Mouse (Mus musculus): ENCODE measurements around the gene Mndal.
"Not testable (repeated sequence)": the region's sequence is repeated elsewhere in the genome, so short reads cannot be mapped to it uniquely, and the experiment has no call there.

DNA sequence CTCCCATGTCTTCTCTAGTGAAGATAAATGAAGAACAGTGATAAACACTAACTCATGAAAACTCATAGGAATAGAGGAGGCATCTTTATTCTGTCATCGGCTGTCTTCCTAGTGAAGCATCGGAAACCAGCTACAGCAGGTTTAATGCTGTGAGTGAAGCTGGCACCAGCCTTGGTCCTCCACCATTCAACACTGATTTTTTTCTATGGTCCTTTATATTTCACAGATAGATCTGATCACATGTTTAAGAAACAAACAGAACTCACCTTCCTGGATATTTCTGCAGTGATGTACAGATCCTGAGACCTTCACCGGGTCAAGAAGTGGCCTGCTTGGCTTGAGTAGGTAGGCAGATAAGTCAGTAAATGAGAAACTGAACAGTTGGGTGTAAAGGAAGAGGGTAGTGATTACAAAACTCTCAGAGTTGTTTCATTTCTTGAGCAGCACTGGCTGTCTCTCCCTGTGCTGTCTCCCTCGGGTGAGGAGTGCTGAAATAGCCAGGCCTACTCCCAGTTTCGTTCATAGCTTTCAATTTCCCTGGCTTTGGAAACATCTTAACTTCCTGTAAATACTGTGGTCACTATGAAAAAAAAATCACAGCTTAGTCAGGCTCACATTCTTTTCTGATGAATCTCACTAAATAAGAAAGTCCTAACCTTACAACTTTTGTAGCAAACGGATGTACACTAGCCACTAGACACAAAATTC is 29.6 kb downstream of the Mndal start, which contains the start of gene Ifi211:
- TF ChIP-seq POLR2A (IDR thresholded peaks at IDR 0.05; ENCODE audit: insufficient read length, low read depth); USF1 (IDR thresholded peaks at IDR 0.05; ENCODE audit: low read depth); MAX (IDR thresholded peaks at IDR 0.05; ENCODE audit: low read depth): not testable (repeated sequence)
